Mouse (Mus musculus) midbrain, embryonic 11.5 days (tissue): ENCODE measurements at regions not wholly inside any gene's neighbourhood (a gene's known extent, or its start where the extent isn't known, plus 50 kb on each side); places are given as distances from the start of the nearest gene placed in this dataset.
A peak's percentile ranks its signal among the peaks of the same experiment; 100 is the strongest.

Experiments
- ATAC-seq: fragments of 200-750 bp; cut with Nextera tagmentation; 2 replicates; pipeline ENCODE4 v1.8.0; 2017; ENCODE audit warnings: moderate TSS enrichment, moderate library complexity; ENCODE audit not compliant: low FRiP score
- DNase-seq: peaks from one replicate; pipeline ENCODE4 v3.0.0; 2015; ENCODE audit warnings: low spot score; ENCODE audit errors: missing footprints
- H3K27ac ChIP-seq: fragments of 300-500 bp; sonication (generic); 2 replicates; pipeline ENCODE4 v1.5.1; 2014; ENCODE audit warnings: low read depth, low read length
- H3K27me3 ChIP-seq: fragments of 300-500 bp; sonication (generic); 2 replicates; pipeline ENCODE4 v1.6.1; 2014; ENCODE audit warnings: mild to moderate bottlenecking, low read length, moderate library complexity, mixed read lengths; ENCODE audit not compliant: control insufficient read depth, insufficient read depth
- H3K36me3 ChIP-seq: fragments of 300-500 bp; sonication (generic); 2 replicates; pipeline ENCODE4 v1.6.1; 2014; ENCODE audit warnings: mild to moderate bottlenecking, low read length, moderate library complexity, mixed read lengths; ENCODE audit not compliant: control insufficient read depth, insufficient read depth
- H3K4me1 ChIP-seq: fragments of 300-500 bp; sonication (generic); 2 replicates; pipeline ENCODE4 v1.6.1; 2014; ENCODE audit warnings: low read length; ENCODE audit not compliant: control insufficient read depth, insufficient read depth
- H3K4me2 ChIP-seq: fragments of 300-500 bp; sonication (generic); 2 replicates; pipeline ENCODE4 v1.6.1; 2014; ENCODE audit warnings: mild to moderate bottlenecking, moderate library complexity
- H3K4me3 ChIP-seq: fragments of 300-500 bp; sonication (generic); 2 replicates; pipeline ENCODE4 v1.5.1; 2014; ENCODE audit warnings: low read depth, low read length
- H3K9ac ChIP-seq: fragments of 300-500 bp; sonication (generic); 2 replicates; pipeline ENCODE4 v1.6.1; 2014; ENCODE audit warnings: low read length
- H3K9me3 ChIP-seq: fragments of 300-500 bp; sonication (generic); 2 replicates; pipeline ENCODE4 v1.6.1; 2016; ENCODE audit warnings: low read length; ENCODE audit not compliant: control insufficient read depth
- WGBS: fragments of 180-500 bp; shearing (Covaris S2); extraction: QIAGEN DNeasy Blood & Tissue Kit; methylation state at CpG from one replicate; pipeline ENCODE4 v1.1.7; 2014; 5-methylcytosine and 5-hydroxymethylcytosine counted together

- Histone ChIP-seq H3K4me3 (no peak overlapping the region), H3K9ac (no peak overlapping the region), H3K27ac (no peak overlapping the region), H3K9me3 (no peaks in the 10 kb centered on the region), H3K36me3 (no peaks in the 10 kb centered on the region), H3K4me1 (no peaks in the 10 kb centered on the region), H3K4me2 (no peak overlapping the region), H3K27me3 (no peaks in the 10 kb centered on the region)
- 88% methylated on average over 10 of the region's 10 CpGs for WGBS
- DNase-seq (no peak), ATAC-seq (no peak)
These were observed 170.3 kb downstream of the Cd83 start for GRCm38 (mm10) chr13:43954714-43955393.

- H3K4me2 ChIP-seq, result no peak overlapping the region
- no peak overlapping the region for H3K27ac ChIP-seq
- no peaks in the 10 kb centered on the region for H3K27me3 ChIP-seq
- H3K9ac ChIP-seq, result no peak overlapping the region
- ATAC-seq (no peak), DNase-seq (peak; percentile 61)
- 92% methylated on average over 2 of the region's 2 CpGs for WGBS
- no peak overlapping the region for H3K4me3 ChIP-seq
- H3K4me1 ChIP-seq, result no peaks in the 10 kb centered on the region
- no peaks in the 10 kb centered on the region for H3K9me3 ChIP-seq
- no peaks in the 10 kb centered on the region for H3K36me3 ChIP-seq
These were observed 172.5 kb downstream of the Cd83 start for GRCm38 (mm10) chr13:43957046-43957445.

- ATAC-seq (no peak), DNase-seq (peak; percentile 80)
- 65% methylated on average over 9 of the region's 9 CpGs for WGBS
- no peak overlapping the region for H3K4me2 ChIP-seq
- no peak overlapping the region for H3K4me3 ChIP-seq
- H3K4me1 ChIP-seq, result no peaks in the 10 kb centered on the region
- no peaks in the 10 kb centered on the region for H3K36me3 ChIP-seq
- no peak overlapping the region for H3K27ac ChIP-seq
- H3K9me3 ChIP-seq, result no peaks in the 10 kb centered on the region
- no peak overlapping the region for H3K9ac ChIP-seq
- H3K27me3 ChIP-seq, result no peaks in the 10 kb centered on the region
These were observed 174.6 kb downstream of the Cd83 start for GRCm38 (mm10) chr13:43959121-43959572.

GRCm38 (mm10) chr13:43961047-43961690, 176.6 kb downstream of the Cd83 start:
- Histone ChIP-seq H3K27ac (no peak overlapping the region), H3K4me2 (no peak overlapping the region), H3K9me3 (no peaks in the 10 kb centered on the region), H3K4me1 (no peaks in the 10 kb centered on the region), H3K9ac (no peak overlapping the region), H3K36me3 (no peaks in the 10 kb centered on the region), H3K27me3 (no peaks in the 10 kb centered on the region), H3K4me3 (no peak overlapping the region)
- DNase-seq (peak; percentile 45), ATAC-seq (no peak)
- 75% methylated on average over 6 of the region's 6 CpGs for WGBS

- H3K27me3 ChIP-seq, result no peaks in the 10 kb centered on the region
- ATAC-seq (no peak), DNase-seq (no peak)
- no peaks in the 10 kb centered on the region for H3K36me3 ChIP-seq
- 88% methylated on average over 3 of the region's 3 CpGs for WGBS
- no peak overlapping the region for H3K4me2 ChIP-seq
- H3K4me3 ChIP-seq, result no peak overlapping the region
- H3K4me1 ChIP-seq, result no peaks in the 10 kb centered on the region
- no peak overlapping the region for H3K27ac ChIP-seq
- H3K9me3 ChIP-seq, result no peaks in the 10 kb centered on the region
- H3K9ac ChIP-seq, result no peak overlapping the region
These were observed 177.4 kb downstream of the Cd83 start for GRCm38 (mm10) chr13:43961987-43962386.

GRCm38 (mm10) chr13:43963321-43963720, 178.7 kb downstream of the Cd83 start:
- Histone ChIP-seq H3K4me3 (no peak overlapping the region), H3K36me3 (no peaks in the 10 kb centered on the region), H3K27ac (no peak overlapping the region), H3K4me1 (no peaks in the 10 kb centered on the region), H3K27me3 (no peaks in the 10 kb centered on the region), H3K4me2 (no peak overlapping the region), H3K9ac (no peak overlapping the region), H3K9me3 (no peaks in the 10 kb centered on the region)
- DNase-seq (peak; percentile 61), ATAC-seq (no peak)
- 86% methylated on average over 3 of the region's 3 CpGs for WGBS

- Histone ChIP-seq H3K9me3 (no peaks in the 10 kb centered on the region), H3K4me1 (no peaks in the 10 kb centered on the region), H3K27ac (no peak overlapping the region), H3K4me3 (no peak overlapping the region), H3K9ac (no peak overlapping the region), H3K4me2 (no peak overlapping the region), H3K36me3 (no peaks in the 10 kb centered on the region), H3K27me3 (no peaks in the 10 kb centered on the region)
- DNase-seq, result peak; percentile 67
- 83% methylated on average over 4 of the region's 4 CpGs for WGBS
- no peak for ATAC-seq
These were observed 180.8 kb downstream of the Cd83 start for GRCm38 (mm10) chr13:43965256-43965905.

- 86% methylated on average over 5 of the region's 5 CpGs for whole genome bisulfite sequencing
- Histone ChIP-seq H3K4me3 (no peak overlapping the region), H3K27ac (no peak overlapping the region), H3K9ac (no peak overlapping the region), H3K4me2 (no peak overlapping the region), H3K4me1 (no peaks in the 10 kb centered on the region), H3K36me3 (no peaks in the 10 kb centered on the region), H3K27me3 (no peaks in the 10 kb centered on the region), H3K9me3 (no peaks in the 10 kb centered on the region)
- no peak for ATAC-seq
- DNase-seq, result peak; percentile 56
These were observed 182.9 kb downstream of the Cd83 start for GRCm38 (mm10) chr13:43967516-43967915.

GRCm38 (mm10) chr13:43972906-43973305, 188.3 kb downstream of the Cd83 start:
- DNase-seq, result no peak
- H3K27ac ChIP-seq, result no peak overlapping the region
- H3K36me3 ChIP-seq, result no peaks in the 10 kb centered on the region
- WGBS, result 88% methylated on average over 2 of the region's 2 CpGs
- no peak overlapping the region for H3K4me2 ChIP-seq
- no peaks in the 10 kb centered on the region for H3K4me1 ChIP-seq
- H3K9me3 ChIP-seq, result no peaks in the 10 kb centered on the region
- no peak overlapping the region for H3K9ac ChIP-seq
- ATAC-seq, result no peak
- no peaks in the 10 kb centered on the region for H3K27me3 ChIP-seq
- H3K4me3 ChIP-seq, result no peak overlapping the region
